Mouse (Mus musculus): ENCODE measurements at regions not wholly inside any gene's neighbourhood (a gene's known extent, or its start where the extent isn't known, plus 50 kb on each side); places are given as distances from the start of the nearest gene placed in this dataset.

DNA sequence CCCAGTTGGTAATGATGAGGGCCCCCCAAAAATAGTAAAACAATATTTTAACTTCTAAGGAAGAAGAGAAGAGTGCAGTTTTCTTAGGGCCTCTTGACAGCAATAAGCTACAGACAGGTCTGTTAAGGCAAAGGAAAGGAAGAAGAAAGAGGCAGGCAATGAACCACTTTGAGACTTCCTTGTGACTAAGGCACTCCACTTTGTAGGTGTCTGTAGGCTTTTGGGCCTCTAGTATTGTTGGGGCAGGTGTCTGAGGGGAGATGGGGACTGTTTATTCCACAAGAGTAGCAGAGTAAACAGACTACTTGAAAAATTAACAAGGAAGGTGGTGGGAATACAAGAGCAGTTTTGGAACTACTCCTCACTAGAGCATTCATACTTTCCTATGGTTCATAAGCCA is 287.9 kb downstream of the Ets1 start:
- H3K36me3 ChIP-seq (replicated peaks) = no peaks in the 10 kb centered on the region
- H3K4me3 ChIP-seq (replicated peaks) = no peak overlapping the region
- ATAC-seq (ENCODE audit: low FRiP score) = no peak
- H3K9me3 ChIP-seq = no peaks in the 10 kb centered on the region
- no peak overlapping the region for H3K27ac ChIP-seq
- no peaks in the 10 kb centered on the region for H3K27me3 ChIP-seq
- no peak overlapping the region for H3K4me2 ChIP-seq
- H3K4me1 ChIP-seq = no peaks in the 10 kb centered on the region
- no peak overlapping the region for H3K9ac ChIP-seq

DNA sequence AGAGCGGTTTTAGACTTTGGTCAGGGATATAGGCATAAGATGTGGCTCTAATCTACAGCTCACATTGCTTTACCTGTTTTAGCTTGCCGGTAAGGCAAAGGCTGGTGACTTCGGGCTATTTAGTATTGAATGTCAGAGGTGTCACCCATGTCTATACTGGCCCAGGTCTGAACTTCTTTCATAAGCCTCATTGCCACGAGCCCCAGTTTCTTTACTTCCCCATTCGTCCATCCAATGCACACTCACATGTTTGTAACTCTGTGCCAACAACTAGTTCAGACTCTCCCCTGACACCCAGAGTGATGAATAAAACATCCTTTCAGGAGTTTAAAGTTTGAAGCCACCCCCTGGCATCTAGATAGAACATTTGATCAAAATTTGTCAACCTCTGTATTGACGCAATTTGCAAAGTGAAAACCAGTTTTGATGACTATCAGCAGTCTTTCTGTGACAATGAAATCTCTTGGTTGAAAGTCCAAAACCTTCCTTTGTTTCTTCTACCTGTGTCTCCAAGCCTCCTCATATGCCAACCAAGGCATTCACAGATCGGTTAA is 288.4 kb downstream of the Ets1 start:
- H3K36me3 ChIP-seq (replicated peaks) = no peaks in the 10 kb centered on the region

DNA sequence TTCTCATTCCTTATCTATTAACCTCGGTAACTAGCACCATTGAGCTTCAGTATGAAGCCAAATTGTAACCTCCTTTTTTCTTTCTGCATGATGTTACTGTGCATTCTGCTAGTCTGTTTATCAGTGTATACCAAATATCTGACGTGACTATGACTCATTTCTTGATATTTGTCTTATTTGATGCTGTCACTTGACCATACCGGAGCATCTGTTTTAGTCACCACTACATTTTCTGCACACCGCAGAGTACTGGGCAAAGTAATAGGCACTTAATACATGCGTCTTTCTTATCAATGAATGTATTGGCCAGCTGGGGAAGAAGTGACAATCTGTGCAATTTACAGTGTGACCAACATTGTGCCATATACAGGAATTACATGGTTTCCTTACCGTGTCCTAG is 289.0 kb downstream of the Ets1 start:
- ATAC-seq (ENCODE audit: low FRiP score) = no peak
- Histone ChIP-seq H3K4me1 (no peaks in the 10 kb centered on the region), H3K36me3 (replicated peaks) (no peaks in the 10 kb centered on the region), H3K27me3 (no peaks in the 10 kb centered on the region), H3K27ac (no peak overlapping the region), H3K9ac (no peak overlapping the region), H3K4me3 (replicated peaks) (no peak overlapping the region), H3K4me2 (no peak overlapping the region), H3K9me3 (no peaks in the 10 kb centered on the region)
- 88% methylated on average over 6 of the region's 6 CpGs for WGBS

More for the DNA sequence above, 288.4 kb downstream of the Ets1 start:
- WGBS = 93% methylated on average over 7 of the region's 7 CpGs
- H3K9ac ChIP-seq = no peak overlapping the region
- no peaks in the 10 kb centered on the region for H3K4me1 ChIP-seq
- no peaks in the 10 kb centered on the region for H3K9me3 ChIP-seq
- no peaks in the 10 kb centered on the region for H3K27me3 ChIP-seq
- no peak overlapping the region for H3K27ac ChIP-seq
- H3K4me3 ChIP-seq (replicated peaks) = no peak overlapping the region
- no peak for ATAC-seq (ENCODE audit: low FRiP score)
- H3K4me2 ChIP-seq = no peak overlapping the region

DNA sequence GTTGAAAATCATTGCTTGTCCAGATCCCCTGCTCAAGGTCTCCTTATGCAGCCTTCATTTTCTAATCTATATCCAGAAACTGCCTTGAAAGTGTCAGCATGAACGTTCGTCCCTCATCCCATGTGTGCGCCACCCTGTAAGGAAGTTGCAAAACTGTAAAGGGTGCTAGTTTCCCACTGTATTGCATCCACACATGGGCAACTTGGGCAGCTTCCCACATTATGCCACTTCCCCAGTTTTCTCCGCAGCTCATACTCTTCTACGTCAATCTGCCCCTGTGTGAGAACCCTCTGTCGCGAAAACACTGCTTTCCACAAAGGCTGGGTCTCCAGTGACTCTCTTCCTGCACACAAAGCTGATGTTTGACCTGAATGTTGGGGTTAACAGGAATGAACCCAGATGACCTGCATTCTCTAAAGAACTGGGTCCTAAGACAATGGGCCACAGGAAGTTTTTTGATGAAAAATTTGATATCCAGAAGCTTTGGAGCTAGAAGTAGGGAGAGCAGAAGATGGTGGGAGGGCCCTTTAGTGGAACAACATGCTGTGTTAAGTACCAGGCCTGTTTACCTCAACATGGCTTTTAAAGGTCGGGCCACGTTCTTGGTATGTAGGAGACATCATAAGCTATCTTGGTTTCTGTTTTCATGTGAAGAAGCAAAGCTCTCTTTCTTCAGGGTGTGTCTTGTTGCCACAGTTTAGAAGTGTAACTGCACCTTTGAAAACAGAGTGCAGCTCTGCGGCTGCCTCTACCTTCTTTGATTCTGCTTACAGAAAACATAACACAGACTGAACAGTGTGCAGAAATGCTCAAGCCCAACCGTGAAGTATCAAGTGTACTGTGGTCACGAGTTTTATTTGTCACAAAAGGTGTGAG is 289.9 kb downstream of the Ets1 start:
- no peak overlapping the region for H3K9ac ChIP-seq
- ATAC-seq (ENCODE audit: low FRiP score) = no peak
- H3K27ac ChIP-seq = no peak overlapping the region
- H3K9me3 ChIP-seq = no peaks in the 10 kb centered on the region
- no peaks in the 10 kb centered on the region for H3K4me1 ChIP-seq
- no peaks in the 10 kb centered on the region for H3K27me3 ChIP-seq
- no peak overlapping the region for H3K4me2 ChIP-seq
- 84% methylated on average over 12 of the region's 12 CpGs for WGBS
- H3K4me3 ChIP-seq (replicated peaks) = no peak overlapping the region
- H3K36me3 ChIP-seq (replicated peaks) = no peaks in the 10 kb centered on the region

DNA sequence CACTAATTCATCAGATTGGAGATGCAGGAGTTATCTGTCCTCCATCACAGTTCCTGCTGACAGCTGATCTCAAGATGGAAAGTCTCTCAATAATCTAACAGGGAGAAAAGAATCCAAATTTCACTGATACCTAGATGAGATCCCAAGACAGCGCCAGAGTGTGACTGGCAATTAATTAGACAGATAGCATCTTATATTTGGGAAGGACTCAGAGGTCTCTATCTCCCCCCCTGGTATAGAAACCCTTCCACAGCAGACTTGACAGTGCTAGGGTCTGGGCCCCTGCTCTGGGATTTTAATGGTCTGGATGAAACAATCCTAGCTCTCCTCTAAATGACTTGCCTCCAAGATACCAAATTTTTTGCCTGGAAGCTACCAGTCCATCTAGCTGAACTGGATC is 291.6 kb downstream of the Ets1 start:
- Histone ChIP-seq H3K36me3 (replicated peaks) (no peaks in the 10 kb centered on the region), H3K9ac (no peak overlapping the region), H3K4me1 (no peaks in the 10 kb centered on the region), H3K27ac (no peak overlapping the region), H3K27me3 (no peaks in the 10 kb centered on the region), H3K9me3 (no peaks in the 10 kb centered on the region), H3K4me2 (no peak overlapping the region), H3K4me3 (replicated peaks) (no peak overlapping the region)
- ATAC-seq (ENCODE audit: low FRiP score) = no peak
- 91% methylated on average over 1 of the region's 1 CpGs for WGBS

DNA sequence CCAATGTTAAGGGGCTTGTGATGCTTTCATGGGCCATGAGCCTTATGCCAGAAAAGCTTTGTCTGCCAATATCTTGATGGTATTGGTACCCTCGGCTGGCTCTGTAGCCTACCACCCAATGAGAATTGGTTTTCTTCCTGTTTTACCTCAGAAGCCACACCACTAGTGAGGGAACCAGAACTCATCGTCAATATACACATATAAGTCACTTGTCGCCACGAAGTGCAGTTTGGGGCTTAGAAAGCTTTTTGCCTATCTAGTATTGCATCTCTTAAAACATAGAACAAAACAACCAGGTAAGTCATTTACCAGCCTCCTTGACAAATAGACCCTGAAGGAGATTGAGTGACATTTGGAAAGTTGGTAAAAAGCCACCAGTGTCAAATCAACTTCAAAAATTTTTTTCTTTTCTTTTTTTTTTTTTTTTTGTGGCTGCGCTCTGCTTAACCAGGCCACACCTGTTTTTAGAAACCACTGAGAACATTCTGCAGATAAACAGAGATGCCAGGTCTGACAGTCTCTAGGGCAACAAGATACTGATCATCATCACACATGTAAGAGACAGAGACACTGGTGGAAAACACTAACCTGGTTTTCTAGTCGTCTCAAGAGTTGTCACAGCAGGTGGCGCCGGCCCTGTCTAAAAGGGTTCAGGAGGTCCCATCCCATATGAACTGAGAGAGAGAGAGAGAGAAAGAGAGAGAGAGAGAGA is 292.4 kb downstream of the Ets1 start:
- 86% methylated on average over 8 of the region's 8 CpGs for WGBS
- Histone ChIP-seq H3K9ac (no peak overlapping the region), H3K4me1 (no peaks in the 10 kb centered on the region), H3K4me3 (replicated peaks) (no peak overlapping the region), H3K36me3 (replicated peaks) (no peaks in the 10 kb centered on the region), H3K27me3 (no peaks in the 10 kb centered on the region), H3K27ac (no peak overlapping the region), H3K9me3 (no peaks in the 10 kb centered on the region), H3K4me2 (no peak overlapping the region)
- ATAC-seq (ENCODE audit: low FRiP score) = no peak

DNA sequence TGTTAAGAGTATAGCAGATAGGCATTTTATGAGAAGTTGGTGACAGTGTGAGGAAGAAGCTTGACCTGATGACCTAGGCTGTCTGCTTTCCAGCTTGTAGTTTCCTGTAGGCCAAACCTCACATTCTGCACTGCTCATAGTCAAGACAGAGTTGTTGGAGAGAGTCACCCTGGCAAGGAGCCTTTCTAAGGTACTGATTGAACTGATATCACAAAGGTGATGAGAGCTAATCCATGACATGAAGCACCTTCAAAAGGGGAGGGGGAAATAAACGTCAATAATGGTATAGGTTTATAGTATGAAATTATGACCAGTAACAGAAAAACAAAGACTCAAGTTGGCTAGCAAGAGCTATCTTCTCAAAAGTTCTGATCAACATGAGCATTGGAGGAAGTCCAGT is 293.3 kb downstream of the Ets1 start:
- 90% methylated on average over 1 of the region's 1 CpGs for WGBS
- Histone ChIP-seq H3K27ac (no peak overlapping the region), H3K9ac (no peak overlapping the region), H3K4me1 (no peaks in the 10 kb centered on the region), H3K9me3 (no peaks in the 10 kb centered on the region), H3K4me2 (no peak overlapping the region), H3K36me3 (replicated peaks) (no peaks in the 10 kb centered on the region), H3K4me3 (replicated peaks) (no peak overlapping the region), H3K27me3 (no peaks in the 10 kb centered on the region)
- no peak for ATAC-seq (ENCODE audit: low FRiP score)

DNA sequence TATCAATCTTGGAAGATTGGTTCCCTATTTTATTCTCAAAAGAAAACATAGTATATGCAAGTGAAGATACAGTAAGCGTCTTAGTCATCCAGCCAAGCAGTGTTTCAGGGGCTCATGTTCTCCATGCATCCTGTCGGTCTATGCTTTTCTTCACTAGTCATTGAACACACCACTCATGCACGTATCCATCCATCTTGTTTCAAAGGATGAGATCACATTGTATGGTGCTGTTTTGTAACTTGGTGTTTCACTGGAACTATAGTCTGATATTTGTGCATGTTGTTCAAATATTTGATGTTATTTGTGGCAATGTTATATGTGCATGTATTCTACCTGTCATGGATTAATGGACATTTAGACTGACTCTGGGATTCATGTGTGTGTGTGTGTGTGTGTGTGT is 293.8 kb downstream of the Ets1 start:
- H3K4me3 ChIP-seq (replicated peaks) = no peak overlapping the region
- ATAC-seq (ENCODE audit: low FRiP score) = no peak
- H3K9me3 ChIP-seq = no peaks in the 10 kb centered on the region
- WGBS = 91% methylated on average over 3 of the region's 3 CpGs
- no peaks in the 10 kb centered on the region for H3K4me1 ChIP-seq
- no peaks in the 10 kb centered on the region for H3K27me3 ChIP-seq
- H3K4me2 ChIP-seq = no peak overlapping the region
- H3K9ac ChIP-seq = no peak overlapping the region
- H3K27ac ChIP-seq = no peak overlapping the region
- H3K36me3 ChIP-seq (replicated peaks) = no peaks in the 10 kb centered on the region

DNA sequence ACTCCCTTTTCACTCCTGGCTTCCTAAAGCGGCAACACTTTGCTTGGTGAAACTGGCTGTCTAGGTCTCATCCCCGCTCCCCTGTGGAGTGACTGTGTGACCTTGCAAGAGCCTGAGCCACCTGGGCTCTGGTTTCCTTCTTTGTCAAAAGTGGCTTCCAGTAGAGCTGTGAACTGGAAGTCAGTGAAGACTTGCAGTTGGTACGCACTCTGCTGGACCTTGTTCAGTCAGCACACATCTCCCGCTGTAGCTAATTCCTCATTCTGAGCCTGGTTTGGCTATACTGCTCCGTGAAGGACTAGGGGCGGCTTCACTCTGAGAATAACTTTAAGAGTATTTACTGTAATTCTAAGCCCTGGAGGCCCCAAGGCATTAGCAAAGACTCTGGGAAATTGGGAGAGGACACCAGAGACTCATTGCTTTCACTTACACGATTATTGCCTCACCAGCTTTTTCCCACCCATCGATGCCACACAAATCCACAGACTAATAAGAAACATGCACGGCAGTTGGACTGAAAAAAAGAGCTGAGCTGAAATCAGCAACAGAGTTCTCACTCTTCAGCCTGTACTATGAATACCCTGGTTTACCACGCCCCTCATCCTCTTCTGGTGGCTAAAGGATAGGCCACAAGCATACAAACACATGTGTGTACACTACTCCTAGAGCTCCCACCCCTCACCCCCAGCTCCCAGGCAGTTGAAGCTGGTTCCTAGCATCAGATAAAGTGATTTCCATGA is 295.4 kb downstream of the Ets1 start:
- Histone ChIP-seq H3K4me1 (no peaks in the 10 kb centered on the region; the same call in 1 of the 2 replicates), H3K27me3 (no peaks in the 10 kb centered on the region), H3K27ac (no peak overlapping the region), H3K4me2 (no peak overlapping the region), H3K9me3 (no peaks in the 10 kb centered on the region), H3K9ac (no peak overlapping the region), H3K36me3 (replicated peaks) (no peaks in the 10 kb centered on the region), H3K4me3 (replicated peaks) (no peak overlapping the region)
- WGBS = 77% methylated on average over 10 of the region's 10 CpGs
- no peak for ATAC-seq (ENCODE audit: low FRiP score)

DNA sequence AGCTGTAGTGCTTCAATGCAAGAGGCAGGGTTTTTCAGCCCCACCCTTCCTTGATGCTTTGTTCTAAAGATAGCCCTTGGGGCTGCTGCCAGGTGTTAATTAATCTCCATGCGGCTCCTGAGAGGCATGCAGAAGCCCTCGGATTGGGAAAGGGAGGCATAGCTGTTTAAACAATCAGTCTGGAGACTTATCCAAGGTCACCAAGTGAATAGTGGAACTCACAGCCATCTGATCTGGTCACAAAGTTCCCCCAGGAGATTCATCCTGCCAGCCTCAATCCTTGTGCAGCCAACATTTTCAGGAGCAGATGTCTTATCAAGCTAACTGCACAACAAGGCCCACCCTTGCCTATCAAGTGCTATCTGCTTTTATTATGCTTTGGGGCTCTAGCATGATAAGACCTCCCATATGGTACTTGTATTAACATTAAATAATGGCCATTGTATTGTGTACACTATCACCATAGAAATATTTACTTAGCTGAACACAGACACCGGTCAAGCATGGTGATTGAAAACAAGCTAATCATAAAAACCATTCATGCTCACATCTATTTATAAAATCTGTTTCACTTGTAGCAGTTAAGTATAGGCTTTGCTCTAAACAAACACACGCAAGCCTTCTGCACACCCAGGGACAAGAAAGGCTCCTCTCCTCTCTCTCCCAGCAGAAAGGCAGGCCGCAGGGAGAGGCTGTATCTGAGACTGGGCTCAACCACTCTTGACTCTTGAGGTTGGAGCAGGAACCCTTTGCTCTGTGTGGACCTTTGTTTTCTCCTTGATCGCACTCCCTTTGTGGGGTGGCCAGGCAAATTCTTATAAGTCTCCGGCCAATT is 297.4 kb downstream of the Ets1 start:
- ATAC-seq (ENCODE audit: low FRiP score) = no peak
- no peak overlapping the region for H3K4me2 ChIP-seq

DNA sequence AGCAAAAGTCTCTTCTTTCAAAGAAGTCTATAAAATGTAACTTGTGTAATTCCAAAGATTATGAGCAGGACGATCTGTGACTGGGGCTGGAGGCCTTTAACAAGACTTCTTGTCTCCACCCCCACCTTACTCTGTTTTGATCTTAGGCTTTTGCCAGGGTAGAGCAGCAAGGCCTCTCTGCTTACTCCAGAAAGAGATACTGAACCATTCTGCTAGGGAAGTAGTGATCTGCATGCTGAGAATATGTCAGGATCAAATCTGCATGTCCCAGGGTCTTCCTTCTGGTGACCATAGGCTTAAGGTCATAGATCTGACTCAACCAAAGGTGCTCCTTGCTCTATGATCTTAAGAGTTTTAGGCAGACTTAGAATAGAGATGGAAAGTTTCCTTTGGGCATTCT is 298.4 kb downstream of the Ets1 start:
- no peak overlapping the region for H3K9ac ChIP-seq

More for the DNA sequence above, 297.4 kb downstream of the Ets1 start:
- Histone ChIP-seq H3K27ac (no peak overlapping the region), H3K4me1 (no peaks in the 10 kb centered on the region; the same call in 1 of the 2 replicates), H3K4me3 (replicated peaks) (no peak overlapping the region), H3K36me3 (replicated peaks) (no peaks in the 10 kb centered on the region), H3K27me3 (peaks cover 9% of the 10 kb centered on the region; the same call in 1 of the 2 replicates), H3K9me3 (no peaks in the 10 kb centered on the region), H3K9ac (no peak overlapping the region)
- WGBS = 73% methylated on average over 7 of the region's 7 CpGs

More for the DNA sequence above, 298.4 kb downstream of the Ets1 start:
- Histone ChIP-seq H3K4me2 (no peak overlapping the region), H3K4me1 (no peaks in the 10 kb centered on the region; the same call in 1 of the 2 replicates), H3K4me3 (replicated peaks) (no peak overlapping the region), H3K27ac (no peak overlapping the region), H3K36me3 (replicated peaks) (no peaks in the 10 kb centered on the region), H3K9me3 (no peaks in the 10 kb centered on the region), H3K27me3 (peaks cover 11% of the 10 kb centered on the region; the same call in 1 of the 2 replicates)
- no peak for ATAC-seq (ENCODE audit: low FRiP score)
- WGBS = 80% methylated on average over 1 of the region's 1 CpGs
